10 mouse cellular contexts compared by ENCODE assay signal in the genomic region with DNA sequence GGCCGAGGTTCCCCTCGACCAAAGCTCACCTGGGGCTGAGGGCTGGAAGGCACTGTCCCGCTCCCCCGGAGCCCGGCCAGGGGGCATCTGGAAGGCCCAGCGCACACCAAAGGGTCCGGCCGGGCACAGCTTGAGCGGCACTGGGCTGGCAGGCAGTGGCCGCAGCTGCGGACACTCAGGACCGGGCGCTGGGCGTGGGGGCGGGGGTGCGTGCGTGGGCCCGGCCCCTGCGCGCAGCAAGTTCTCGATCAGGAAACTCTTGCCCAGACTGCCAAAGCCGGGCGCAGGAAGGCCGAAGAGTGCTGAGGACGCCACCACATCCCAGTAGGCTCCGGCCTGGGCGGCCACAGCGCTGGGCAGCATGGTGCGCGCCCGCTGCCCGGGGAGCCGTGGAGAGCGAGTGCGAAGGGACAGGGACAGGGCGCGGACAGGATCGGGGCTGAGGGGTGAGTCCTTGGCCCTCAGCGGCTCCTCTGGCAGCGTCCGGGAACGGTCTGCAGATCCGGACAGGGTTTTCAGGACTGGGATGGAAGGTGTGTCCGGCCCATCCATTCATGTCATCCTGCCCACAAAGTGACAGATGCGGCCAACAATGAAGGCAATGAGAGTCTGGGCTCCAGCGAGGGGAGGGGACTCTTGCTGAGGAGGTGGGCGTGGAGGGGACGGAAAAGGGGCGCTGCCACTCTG. TPM values are rescaled to one million over a fixed set of nuclear protein-coding genes. Genes with fewer than 3 reads are reported as not detected.
A peak's percentile ranks its signal among the peaks of the same experiment; 100 is the strongest.
DNase-seq lines count a peak whose midpoint lies in the region; ATAC-seq and TF ChIP-seq lines count a peak whose summit lies in the region.
"Had no signal": no experiment of that assay in that cellular context is flagged by ENCODE, and none has a peak within 500 bp of the region (broad histone marks: within the 10 kb centered on the region; RNA-seq: fewer than 3 reads in every experiment).

No protein-coding gene starts in this region.

- TF ChIP-seq EP300 in lung, postnatal 0 days (IDR thresholded peaks at IDR 0.05): no peak

- no peak overlapping the region for H3K4me3 ChIP-seq in lung, postnatal 0 days (ENCODE audit: low read depth, low read length)
- peak overlapping the region; percentile 38 for H3K4me3 ChIP-seq in forebrain, embryonic 15.5 days
- peak overlapping the region; percentile 38 for H3K4me3 ChIP-seq in midbrain, embryonic 13.5 days (replicated peaks)
- H3K4me3 ChIP-seq: megakaryocyte, embryonic 14.5 days had no signal

- intact Hi-C loops in gastrocnemius, postnatal 14 days (cut with DNase I; ENCODE audit: low total_unique reads): no loop called here
- intact Hi-C loops in gastrocnemius, postnatal 36 days (cut with DNase I): no loop called here

- peaks cover 31% of the 10 kb centered on the region; the same call in 1 of the 2 replicates for H3K27me3 ChIP-seq in lung, postnatal 0 days (replicated peaks; ENCODE audit: insufficient read depth, low read length)
- peaks cover 59% of the 10 kb centered on the region for H3K27me3 ChIP-seq in forebrain, embryonic 15.5 days
- H3K27me3 ChIP-seq in midbrain, embryonic 13.5 days: peaks cover 89% of the 10 kb centered on the region
- H3K27me3 ChIP-seq: CH12.LX had no signal

- H3K4me2 ChIP-seq in lung, postnatal 0 days (replicated peaks; ENCODE audit: low read depth, low read length): peak overlapping the region; percentile 39
- H3K4me2 ChIP-seq in forebrain, embryonic 15.5 days (replicated peaks): peak overlapping the region; percentile 68
- H3K4me2 ChIP-seq in midbrain, embryonic 13.5 days (replicated peaks): peak overlapping the region; percentile 60

- H3K4me1 ChIP-seq in lung, postnatal 0 days (ENCODE audit: insufficient read depth, low read depth, low read length): no peaks in the 10 kb centered on the region
- peaks cover 23% of the 10 kb centered on the region for H3K4me1 ChIP-seq in forebrain, embryonic 15.5 days
- peaks cover 22% of the 10 kb centered on the region for H3K4me1 ChIP-seq in midbrain, embryonic 13.5 days (replicated peaks)
- H3K4me1 ChIP-seq: megakaryocyte, embryonic 14.5 days had no signal

- no peak for TF ChIP-seq CTCF in lung, postnatal 0 days (IDR thresholded peaks at IDR 0.05)

- no peak for ATAC-seq in lung, postnatal 0 days
- ATAC-seq in forebrain, embryonic 15.5 days (replicated peaks): no peak
- ATAC-seq in midbrain, embryonic 13.5 days: 0 out of 2 replicates have a peak, but pooled peaks have one; percentile 45
- ATAC-seq in monocyte, adult 5-6 weeks (replicated peaks; ENCODE audit: insufficient number of reproducible peaks, low FRiP score, low TSS enrichment, poor library complexity, severe bottlenecking): no peak

- H3K9ac ChIP-seq in lung, postnatal 0 days (replicated peaks; ENCODE audit: low read depth): no peak overlapping the region
- H3K9ac ChIP-seq in forebrain, embryonic 15.5 days (replicated peaks): peak overlapping the region; percentile 43
- peak overlapping the region; percentile 10 for H3K9ac ChIP-seq in midbrain, embryonic 13.5 days (replicated peaks)

- H3K27ac ChIP-seq in lung, postnatal 0 days (ENCODE audit: low read length): no peak overlapping the region
- no peak overlapping the region for H3K27ac ChIP-seq in forebrain, embryonic 15.5 days (replicated peaks)
- no peak overlapping the region for H3K27ac ChIP-seq in midbrain, embryonic 13.5 days

- no peaks in the 10 kb centered on the region for H3K36me3 ChIP-seq in lung, postnatal 0 days (ENCODE audit: insufficient read depth, low read length)
- H3K36me3 ChIP-seq in forebrain, embryonic 15.5 days: no peaks in the 10 kb centered on the region
- no peaks in the 10 kb centered on the region for H3K36me3 ChIP-seq in midbrain, embryonic 13.5 days

- DNase-seq in gastrocnemius, postnatal 14 days: peak; percentile 7
- no peak for DNase-seq in gastrocnemius, postnatal 36 days
- DNase-seq in lung, postnatal 0 days (ENCODE audit: low spot score): no peak
- DNase-seq in lung, postnatal 14 days: no peak
- DNase-seq in layer of hippocampus, adult 9-10 months (ENCODE audit: low spot score): no peak

- no peaks in the 10 kb centered on the region for H3K9me3 ChIP-seq in lung, postnatal 0 days (ENCODE audit: low read length)
- H3K9me3 ChIP-seq in forebrain, embryonic 15.5 days: no peaks in the 10 kb centered on the region
- H3K9me3 ChIP-seq in midbrain, embryonic 13.5 days: no peaks in the 10 kb centered on the region

- 3% methylated on average over 48 of the region's 49 CpGs for WGBS in lung, postnatal 0 days
- WGBS in forebrain, embryonic 15.5 days: 2% methylated on average over 49 of the region's 49 CpGs
- under 1% methylated on average over 49 of the region's 49 CpGs for WGBS in midbrain, embryonic 13.5 days

RNA-seq across cellular contexts. Expression of gene Dbx2, which starts 1.4 kb away (rescaled TPM):
- not detected for total RNA-seq in gastrocnemius, postnatal 14 days (2021)
- total RNA-seq in gastrocnemius, postnatal 36 days (2021): not detected
- not detected in 2 replicates for polyA plus RNA-seq in lung, postnatal 0 days (2015; fragmentation: Nextera tagmentation; extraction: Ambion mirVana)
- 0.32 and 1.3 TPM in 2 replicates for polyA plus RNA-seq in forebrain, embryonic 15.5 days (2015; fragmentation: Nextera tagmentation; extraction: Ambion mirVana)
- polyA plus RNA-seq in midbrain, embryonic 13.5 days (2015; fragmentation: Nextera tagmentation; extraction: Ambion mirVana): 0.49 and 1.5 TPM in 2 replicates
- not detected in 3 replicates for total RNA-seq in monocyte, adult 5-6 weeks (2017)
